Mouse (Mus musculus): ENCODE results near the gene Asb7. TPM values are rescaled to one million over a fixed set of nuclear protein-coding genes. Genes with fewer than 3 reads are reported as not detected.

Asb7 gene
- total RNA-seq, 1 experiment, result 10.9 TPM

DNA sequence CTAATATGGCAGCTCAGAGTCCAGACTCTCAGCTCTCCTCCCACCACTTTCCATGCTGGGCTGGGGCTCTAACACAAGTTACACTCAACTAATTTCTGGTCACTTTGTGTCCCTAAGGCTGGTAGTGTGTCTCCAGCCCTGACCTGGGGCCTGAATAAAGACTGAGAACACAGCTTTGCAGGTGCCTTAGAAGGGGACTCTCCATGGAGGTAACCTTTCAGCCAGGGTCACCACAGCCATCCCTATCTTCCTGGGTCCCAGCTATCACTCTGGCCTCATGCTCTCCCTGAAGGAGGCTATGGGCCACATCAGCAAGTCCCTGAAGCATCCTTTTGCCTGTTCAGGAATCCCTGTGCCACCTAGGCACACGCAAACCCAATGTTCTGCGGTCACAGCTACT lies 43.7 kb downstream of the Asb7 start:
- in situ Hi-C loops (cut with MboI; ENCODE audit: low sequenced_read_pairs in 2 of 2, unreplicated experiment in 2 of 2), result no loop called here
- TF ChIP-seq HCFC1 (IDR thresholded peaks at IDR 0.05; ENCODE audit: borderline replicate concordance, insufficient read depth, low read length), result no peak
- TF ChIP-seq MAFK (IDR thresholded peaks at IDR 0.05; ENCODE audit: insufficient read depth, low read depth, low read length), result no peak
- TF ChIP-seq ZC3H11A (IDR thresholded peaks at IDR 0.05; ENCODE audit: borderline replicate concordance, low read depth, low read length), result no peak
- TF ChIP-seq ZNF384 (IDR thresholded peaks at IDR 0.05; ENCODE audit: low read depth, low read length), result no peak
- no peak for TF ChIP-seq CHD2 (IDR thresholded peaks at IDR 0.05; ENCODE audit: low read depth, low read length)
- Histone ChIP-seq H3K4me1 (ENCODE audit: control insufficient read depth in 2 of 2, insufficient read depth in 2 of 2, low read length in 2 of 2, poor library complexity in 1 of 2) (no peaks in the 10 kb centered on the region; a peak in 1 of 4 replicates), H3K27ac (ENCODE audit: insufficient read depth, low read depth, low read length, poor library complexity, severe bottlenecking) (no peak overlapping the region), H3K36me3 (ENCODE audit: control insufficient read depth, insufficient read depth, low read length, poor library complexity, severe bottlenecking) (peaks cover 2% of the 10 kb centered on the region; the same call in 1 of the 2 replicates), H3K4me3 (ENCODE audit: insufficient read depth in 1 of 2, low read depth in 1 of 2, low read length in 2 of 2, poor library complexity in 1 of 2, severe bottlenecking in 1 of 2) (no peak overlapping the region), H3K9me3 (ENCODE audit: control insufficient read depth, insufficient read depth, low read depth, low read length) (no peaks in the 10 kb centered on the region), H3K9ac (ENCODE audit: insufficient read depth, low read depth, low read length, poor library complexity, severe bottlenecking) (no peak overlapping the region)
- no peak for DNase-seq (ENCODE audit: low read depth, low spot score)

DNA sequence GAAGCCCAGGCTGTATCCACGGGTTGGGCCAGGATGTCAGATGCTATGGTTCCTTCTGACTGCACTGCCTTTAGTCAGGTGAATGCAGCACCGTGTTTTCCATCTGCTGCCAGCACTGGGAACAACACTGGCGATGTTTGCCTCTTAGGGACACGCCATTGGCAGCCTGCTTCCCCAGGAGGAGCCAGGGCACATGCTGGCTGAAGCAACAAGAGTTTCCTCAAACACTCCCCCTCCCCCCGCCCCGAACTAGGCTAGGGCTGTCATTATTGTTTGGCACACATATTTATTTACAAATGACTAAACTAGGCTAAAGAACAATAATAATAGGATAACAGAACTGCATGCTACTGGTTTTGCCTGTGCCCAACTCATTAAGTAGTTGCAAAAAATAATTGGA lies 56.0 kb downstream of the Asb7 start:
- Histone ChIP-seq H3K4me3 (ENCODE audit: insufficient read depth in 1 of 2, low read depth in 1 of 2, low read length in 2 of 2, poor library complexity in 1 of 2, severe bottlenecking in 1 of 2) (no peak overlapping the region), H3K9me3 (ENCODE audit: control insufficient read depth, insufficient read depth, low read depth, low read length) (no peaks in the 10 kb centered on the region), H3K27ac (ENCODE audit: insufficient read depth, low read depth, low read length, poor library complexity, severe bottlenecking) (no peak overlapping the region), H3K9ac (ENCODE audit: insufficient read depth, low read depth, low read length, poor library complexity, severe bottlenecking) (no peak overlapping the region), H3K36me3 (ENCODE audit: control insufficient read depth, insufficient read depth, low read length, poor library complexity, severe bottlenecking) (no peaks in the 10 kb centered on the region), H3K4me1 (ENCODE audit: control insufficient read depth in 2 of 2, insufficient read depth in 2 of 2, low read length in 2 of 2, poor library complexity in 1 of 2) (no peaks in the 10 kb centered on the region)
- no peak for DNase-seq (ENCODE audit: low read depth, low spot score)
- in situ Hi-C loops (cut with MboI; ENCODE audit: low sequenced_read_pairs in 2 of 2, unreplicated experiment in 2 of 2), result no loop called here
- TF ChIP-seq ZC3H11A (IDR thresholded peaks at IDR 0.05; ENCODE audit: borderline replicate concordance, low read depth, low read length) (no peak), CHD2 (IDR thresholded peaks at IDR 0.05; ENCODE audit: low read depth, low read length) (no peak), MAFK (IDR thresholded peaks at IDR 0.05; ENCODE audit: insufficient read depth, low read depth, low read length) (no peak), ZNF384 (IDR thresholded peaks at IDR 0.05; ENCODE audit: low read depth, low read length) (no peak), HCFC1 (IDR thresholded peaks at IDR 0.05; ENCODE audit: borderline replicate concordance, insufficient read depth, low read length) (no peak)

GRCm38 (mm10) chr7:66630154-66630800 lies 59.1 kb downstream of the Asb7 start:
- Histone ChIP-seq H3K9me3 (ENCODE audit: control insufficient read depth, insufficient read depth, low read depth, low read length) (no peaks in the 10 kb centered on the region), H3K36me3 (ENCODE audit: control insufficient read depth, insufficient read depth, low read length, poor library complexity, severe bottlenecking) (no peaks in the 10 kb centered on the region), H3K9ac (ENCODE audit: insufficient read depth, low read depth, low read length, poor library complexity, severe bottlenecking) (no peak overlapping the region), H3K4me1 (ENCODE audit: control insufficient read depth in 2 of 2, insufficient read depth in 2 of 2, low read length in 2 of 2, poor library complexity in 1 of 2) (no peaks in the 10 kb centered on the region), H3K27ac (ENCODE audit: insufficient read depth, low read depth, low read length, poor library complexity, severe bottlenecking) (no peak overlapping the region), H3K4me3 (ENCODE audit: insufficient read depth in 1 of 2, low read depth in 1 of 2, low read length in 2 of 2, poor library complexity in 1 of 2, severe bottlenecking in 1 of 2) (no peak overlapping the region)
- in situ Hi-C loops (cut with MboI; ENCODE audit: low sequenced_read_pairs in 2 of 2, unreplicated experiment in 2 of 2), result no loop called here
- no peak for TF ChIP-seq CHD2 (IDR thresholded peaks at IDR 0.05; ENCODE audit: low read depth, low read length)
- no peak for TF ChIP-seq ZC3H11A (IDR thresholded peaks at IDR 0.05; ENCODE audit: borderline replicate concordance, low read depth, low read length)
- no peak for TF ChIP-seq HCFC1 (IDR thresholded peaks at IDR 0.05; ENCODE audit: borderline replicate concordance, insufficient read depth, low read length)
- TF ChIP-seq ZNF384 (IDR thresholded peaks at IDR 0.05; ENCODE audit: low read depth, low read length), result no peak
- TF ChIP-seq MAFK (IDR thresholded peaks at IDR 0.05; ENCODE audit: insufficient read depth, low read depth, low read length), result no peak
- DNase-seq (ENCODE audit: low read depth, low spot score), result no peak

DNA sequence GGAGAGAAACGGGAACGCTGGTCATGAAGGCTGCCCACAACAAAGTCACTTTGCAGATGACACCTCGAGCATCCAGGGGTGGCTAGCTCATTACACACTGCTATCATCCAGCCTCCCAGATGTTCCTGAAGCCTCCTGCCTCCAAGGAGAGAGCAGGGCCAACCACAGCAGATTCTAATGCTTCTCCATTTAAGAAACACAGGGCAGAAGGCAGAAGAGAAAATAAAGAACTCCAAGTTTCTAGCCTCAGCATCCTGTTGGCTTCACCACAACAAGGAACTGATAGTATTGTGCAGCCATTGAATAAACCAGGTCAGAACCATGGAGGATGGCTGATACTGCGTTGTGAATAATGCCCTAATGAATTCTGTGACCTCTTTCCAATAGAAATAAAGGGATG lies 60.0 kb downstream of the Asb7 start:
- in situ Hi-C loops (cut with MboI; ENCODE audit: low sequenced_read_pairs in 2 of 2, unreplicated experiment in 2 of 2), result no loop called here
- no peak overlapping the region for H3K27ac ChIP-seq (ENCODE audit: insufficient read depth, low read depth, low read length, poor library complexity, severe bottlenecking)
- TF ChIP-seq ZNF384 (IDR thresholded peaks at IDR 0.05; ENCODE audit: low read depth, low read length), result no peak
- no peak for TF ChIP-seq HCFC1 (IDR thresholded peaks at IDR 0.05; ENCODE audit: borderline replicate concordance, insufficient read depth, low read length)
- no peak for TF ChIP-seq ZC3H11A (IDR thresholded peaks at IDR 0.05; ENCODE audit: borderline replicate concordance, low read depth, low read length)
- no peak for TF ChIP-seq CHD2 (IDR thresholded peaks at IDR 0.05; ENCODE audit: low read depth, low read length)
- no peak for TF ChIP-seq MAFK (IDR thresholded peaks at IDR 0.05; ENCODE audit: insufficient read depth, low read depth, low read length)

More for the DNA sequence above, 60.0 kb downstream of the Asb7 start:
- H3K9me3 ChIP-seq (ENCODE audit: control insufficient read depth, insufficient read depth, low read depth, low read length), result no peaks in the 10 kb centered on the region
- no peak overlapping the region for H3K4me3 ChIP-seq (ENCODE audit: insufficient read depth in 1 of 2, low read depth in 1 of 2, low read length in 2 of 2, poor library complexity in 1 of 2, severe bottlenecking in 1 of 2)
- H3K4me1 ChIP-seq (ENCODE audit: control insufficient read depth in 2 of 2, insufficient read depth in 2 of 2, low read length in 2 of 2, poor library complexity in 1 of 2), result no peaks in the 10 kb centered on the region
- no peaks in the 10 kb centered on the region for H3K36me3 ChIP-seq (ENCODE audit: control insufficient read depth, insufficient read depth, low read length, poor library complexity, severe bottlenecking)
- no peak overlapping the region for H3K9ac ChIP-seq (ENCODE audit: insufficient read depth, low read depth, low read length, poor library complexity, severe bottlenecking)
- no peak for DNase-seq (ENCODE audit: low read depth, low spot score)

Data from ES-E14 (cell line).